Mouse (Mus musculus): ENCODE results near the gene Arhgap40. TPM values are rescaled to one million over a fixed set of nuclear protein-coding genes. Genes with fewer than 3 reads are reported as not detected.

Arhgap40 gene
- total RNA-seq, 2 experiments from 2014 or later = 0.14 TPM; not detected in 1

DNA sequence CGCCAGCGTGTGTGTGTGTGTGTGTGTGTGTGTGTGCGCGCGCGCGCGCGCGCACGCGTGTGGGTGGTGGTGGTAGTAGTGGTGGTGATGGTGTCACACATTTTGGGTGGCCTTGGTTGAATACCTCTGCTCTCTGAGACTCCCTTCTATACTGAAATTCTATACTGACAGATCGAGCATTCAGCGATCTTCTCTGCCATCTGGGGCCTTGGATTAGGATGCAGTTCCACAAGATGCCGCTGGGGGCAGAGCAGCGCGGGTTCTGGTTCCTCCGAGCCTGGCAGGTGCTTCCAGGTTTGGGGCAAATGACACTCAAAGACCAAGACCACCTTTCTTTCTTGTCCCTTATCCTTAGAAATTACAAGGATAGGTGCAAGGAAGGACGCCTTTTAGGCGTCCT lies 43.6 kb downstream of the Arhgap40 start:
- intact Hi-C loops (cut with DNase I) = no loop called here

DNA sequence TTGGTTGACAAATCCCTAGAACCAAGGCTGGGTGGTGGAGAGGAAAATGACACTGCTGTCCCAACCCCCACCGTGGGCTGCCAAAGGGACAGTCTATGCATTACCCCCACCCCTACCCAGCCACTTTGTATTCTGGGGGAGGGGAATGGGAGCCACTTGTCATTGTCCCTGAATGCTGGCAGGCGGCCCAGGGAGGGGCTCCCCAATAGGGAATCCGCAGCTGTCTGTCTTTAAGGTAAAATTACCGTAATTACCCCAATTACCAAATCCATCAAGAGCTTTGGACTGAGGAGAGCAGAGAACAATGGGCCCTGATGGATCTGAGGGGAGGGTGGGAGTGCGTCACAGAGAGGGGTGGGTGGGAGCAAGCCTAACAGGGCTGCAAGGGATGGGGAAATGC lies 44.2 kb downstream of the Arhgap40 start:
- Histone ChIP-seq H3K27ac (no peak overlapping the region), H3K4me3 (no peak overlapping the region)
- no peak for DNase-seq
- intact Hi-C loops (cut with DNase I) = no loop called here
- TF ChIP-seq CTCF (IDR thresholded peaks at IDR 0.05) = no peak

More for the DNA sequence above, 43.6 kb downstream of the Arhgap40 start:
- Histone ChIP-seq H3K27ac (no peak overlapping the region), H3K4me3 (peak overlapping the region; percentile 56)
- DNase-seq = peak; percentile 64
- TF ChIP-seq CTCF (IDR thresholded peaks at IDR 0.05) = peak; percentile 92

DNA sequence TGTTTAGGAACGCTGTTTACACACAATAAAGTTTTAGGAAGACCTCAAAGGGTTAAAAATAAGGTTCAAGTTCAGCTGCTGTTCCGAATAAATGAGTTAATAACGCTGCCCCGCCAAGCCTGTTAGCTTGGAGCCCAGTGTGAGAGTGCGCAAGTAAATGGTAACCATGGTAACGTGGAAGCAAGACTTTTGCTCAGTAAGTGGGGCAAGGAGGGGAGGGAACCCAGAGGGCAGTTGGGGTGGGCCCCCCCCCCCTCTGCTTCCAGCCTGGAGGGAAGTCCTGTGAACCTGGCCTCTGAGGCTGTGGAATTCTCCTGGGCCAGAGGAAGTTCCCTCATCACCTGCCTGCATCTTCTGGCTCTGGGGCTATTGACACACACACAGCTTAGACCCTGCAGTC lies 47.3 kb downstream of the Arhgap40 start:
- Histone ChIP-seq H3K4me3 (no peak overlapping the region), H3K27ac (no peak overlapping the region)
- no peak for TF ChIP-seq CTCF (IDR thresholded peaks at IDR 0.05)
- no peak for DNase-seq
- intact Hi-C loops (cut with DNase I) = no loop called here

DNA sequence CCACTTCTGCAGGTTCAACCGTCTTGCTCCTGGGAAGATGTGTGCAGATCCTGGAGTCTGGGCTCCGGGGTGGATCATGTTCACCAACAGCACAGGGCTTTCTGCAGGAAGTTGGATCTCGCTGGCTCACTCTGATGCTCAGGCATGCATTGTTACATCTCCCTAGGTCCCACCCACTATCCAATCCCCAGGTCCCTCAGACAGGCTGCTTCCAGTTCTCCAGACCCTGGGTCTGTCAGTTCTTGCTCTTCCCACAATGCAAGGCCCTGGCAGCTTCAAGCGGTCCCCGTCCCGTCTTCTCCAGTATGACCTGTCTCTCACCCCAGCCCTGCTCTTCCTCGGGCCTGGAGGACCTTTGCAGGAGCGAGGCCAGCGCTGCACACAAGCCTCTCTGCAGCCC lies 48.2 kb downstream of the Arhgap40 start:
- TF ChIP-seq CTCF (IDR thresholded peaks at IDR 0.05) = no peak
- intact Hi-C loops (cut with DNase I) = no loop called here
- Histone ChIP-seq H3K27ac (no peak overlapping the region), H3K4me3 (no peak overlapping the region)
- no peak for DNase-seq

DNA sequence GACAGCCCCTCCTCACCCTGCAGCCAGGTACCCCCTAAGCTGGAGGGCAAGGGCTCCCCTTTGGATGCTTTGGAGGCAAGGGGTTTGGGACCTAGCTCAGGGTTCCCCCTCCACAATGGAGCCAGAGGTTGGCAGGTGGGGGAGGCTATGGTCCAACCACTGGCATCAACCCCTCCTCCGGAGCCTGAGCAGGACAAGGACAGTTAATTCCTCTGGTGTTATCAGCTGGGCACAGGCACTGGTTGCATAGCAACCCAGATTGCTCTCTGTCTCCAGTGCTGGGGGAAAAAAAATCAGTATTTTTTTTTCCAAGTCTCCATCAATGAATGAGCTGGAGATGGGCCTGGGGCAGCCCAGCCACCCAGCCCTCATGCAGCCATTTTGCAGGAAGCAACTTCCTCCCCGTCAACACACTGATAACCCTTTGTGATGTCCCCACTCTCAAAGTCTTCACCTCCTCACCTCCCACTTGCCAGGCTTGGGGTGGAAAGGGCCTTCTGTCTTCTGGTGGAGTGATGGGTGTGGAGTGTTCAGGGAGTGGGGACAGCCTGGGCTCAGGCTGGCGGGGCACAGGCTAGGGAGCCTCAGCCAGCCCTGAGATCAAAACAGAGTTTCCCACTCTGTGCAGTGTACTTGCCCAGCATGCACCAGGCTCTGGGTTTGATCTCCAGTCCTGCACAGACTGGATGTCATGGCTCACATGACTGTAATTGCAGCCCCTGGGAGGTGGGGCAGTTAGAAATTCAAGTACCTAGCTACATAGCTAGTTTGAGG lies 49.0 kb downstream of the Arhgap40 start:
- H3K27ac ChIP-seq = no peak overlapping the region
- DNase-seq = no peak
- no peak overlapping the region for H3K4me3 ChIP-seq
- no peak for TF ChIP-seq CTCF (IDR thresholded peaks at IDR 0.05)
- intact Hi-C loops (cut with DNase I) = no loop called here

DNA sequence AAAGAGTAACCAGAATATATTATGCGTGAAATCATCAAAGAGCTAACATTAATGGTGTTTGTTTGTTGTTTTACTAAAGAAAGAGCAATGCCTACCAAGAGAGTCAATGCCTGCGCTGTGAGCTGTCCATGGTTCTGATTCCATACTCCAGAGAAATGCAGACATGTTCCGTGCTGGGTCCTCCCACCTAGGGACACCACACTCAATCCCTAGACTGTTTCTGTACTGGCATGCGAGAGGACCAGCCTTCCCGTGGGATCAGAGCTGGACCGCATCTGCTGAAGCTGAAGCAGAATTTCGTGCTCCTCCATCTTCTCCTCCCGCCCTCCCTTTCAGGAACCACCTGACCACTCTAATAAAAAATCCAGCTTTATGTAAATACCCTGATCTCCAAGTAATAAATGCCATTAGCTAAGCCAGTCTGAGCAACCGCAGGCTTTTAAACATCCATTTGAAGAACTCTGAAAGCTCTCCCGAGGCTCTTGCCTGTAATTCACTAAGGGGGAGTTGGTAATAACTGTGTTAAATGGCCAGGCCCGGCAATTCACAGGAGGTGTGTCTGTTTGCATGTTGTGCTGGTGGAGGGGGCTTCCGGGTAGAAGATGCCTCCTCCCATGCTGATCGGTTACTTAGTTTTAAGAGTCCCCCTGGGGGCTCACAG lies 58.0 kb downstream of the Arhgap40 start:
- Histone ChIP-seq H3K27ac (no peak overlapping the region), H3K4me3 (no peak overlapping the region)
- no peak for DNase-seq
- TF ChIP-seq CTCF (IDR thresholded peaks at IDR 0.05) = no peak
- intact Hi-C loops (cut with DNase I) = no loop called here

DNA sequence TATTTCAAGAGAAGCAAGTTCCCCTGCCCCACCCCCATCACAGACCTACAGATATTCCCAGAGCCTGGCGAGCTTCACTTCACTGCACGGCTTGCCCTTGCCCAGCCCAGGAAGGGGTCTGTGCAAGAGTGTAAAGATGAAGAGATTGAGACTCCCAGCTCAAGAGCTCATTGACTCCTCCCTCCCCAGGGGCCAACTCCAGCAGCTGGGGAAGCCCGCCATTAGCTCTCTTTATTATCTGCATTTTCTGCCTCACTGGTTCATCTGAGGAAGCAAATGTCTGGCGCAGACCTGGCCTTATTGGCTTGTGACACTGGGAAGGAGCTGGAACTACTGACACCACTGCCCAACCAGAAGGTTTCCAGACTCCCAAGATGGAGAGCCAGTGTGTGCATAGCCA lies 67.4 kb downstream of the Arhgap40 start:
- DNase-seq = no peak
- Histone ChIP-seq H3K4me3 (no peak overlapping the region), H3K27ac (no peak overlapping the region)
- intact Hi-C loops (cut with DNase I) = no loop called here
- TF ChIP-seq CTCF (IDR thresholded peaks at IDR 0.05) = no peak

DNA sequence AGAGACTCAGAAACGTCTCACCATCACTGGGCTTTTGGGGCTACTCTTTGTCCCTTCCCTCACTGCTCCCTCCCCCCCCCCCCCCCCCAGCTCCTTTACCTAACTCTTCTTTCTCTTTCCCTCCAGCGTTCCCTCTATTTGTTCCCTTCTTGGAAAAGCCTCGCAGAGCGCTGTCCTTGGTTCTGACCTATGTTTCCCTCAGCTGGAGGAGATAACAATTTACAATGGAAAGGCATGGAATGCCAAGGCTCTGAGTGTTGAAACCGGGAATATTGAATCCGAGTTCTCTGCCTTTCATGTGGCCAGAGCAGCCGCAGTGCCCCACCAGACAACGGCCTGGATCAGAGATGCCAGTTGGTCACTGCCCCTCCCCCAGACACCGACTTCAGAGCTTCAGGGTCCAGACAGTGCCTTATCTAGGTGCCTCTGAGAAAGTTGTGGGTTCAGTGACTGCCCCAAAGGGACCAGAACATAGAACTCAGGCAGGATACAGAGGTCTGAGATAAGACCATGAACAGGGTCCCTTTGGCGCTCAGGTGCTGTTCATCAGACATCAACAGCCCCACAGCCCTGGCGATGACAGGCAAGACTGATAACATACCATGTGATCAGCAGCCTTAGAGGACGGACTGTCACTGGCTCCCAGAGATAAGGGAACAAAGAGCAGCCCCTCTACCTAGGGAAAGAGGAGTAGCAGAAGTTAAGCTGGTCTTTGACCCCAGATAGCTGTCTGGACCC lies 72.2 kb downstream of the Arhgap40 start:
- intact Hi-C loops (cut with DNase I) = no loop called here
- TF ChIP-seq CTCF (IDR thresholded peaks at IDR 0.05) = no peak
- DNase-seq = no peak
- no peak overlapping the region for H3K4me3 ChIP-seq
- H3K27ac ChIP-seq = no peak overlapping the region

DNA sequence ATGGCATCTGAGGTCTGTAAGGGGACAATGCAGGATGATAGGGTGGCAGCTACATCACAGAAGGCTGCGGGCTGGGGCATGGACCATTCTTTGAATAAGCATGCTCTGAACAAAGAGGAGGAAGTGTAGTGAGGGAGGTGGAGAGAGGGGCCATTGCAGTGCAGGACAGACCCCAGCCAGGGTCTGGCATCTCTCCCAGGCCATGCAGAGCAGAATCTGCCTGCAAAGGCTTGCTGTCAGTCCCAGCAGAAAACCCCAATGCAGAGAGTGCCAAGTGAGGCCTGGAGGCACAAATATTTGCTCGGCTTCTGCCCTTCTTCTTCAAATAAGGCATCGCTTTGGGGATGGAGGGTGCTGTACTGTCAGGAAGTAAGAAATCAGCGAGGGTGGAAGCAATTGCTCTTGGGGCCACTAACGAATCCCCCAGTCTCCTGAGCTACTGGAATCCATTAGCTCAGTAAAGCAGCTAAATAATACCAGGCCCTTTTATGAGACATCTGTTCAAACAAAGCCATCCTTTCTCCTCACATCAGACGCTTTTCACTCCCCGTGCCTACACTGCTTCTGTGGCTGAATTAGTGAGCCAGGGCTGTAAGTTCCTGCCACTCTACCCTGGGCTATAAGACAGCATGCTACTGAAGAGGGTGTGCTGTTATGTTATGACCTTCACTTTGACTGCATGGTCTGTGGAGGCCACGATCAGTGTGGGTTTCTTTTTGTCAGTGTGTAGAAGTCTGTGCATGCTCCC lies 76.1 kb downstream of the Arhgap40 start:
- DNase-seq = no peak
- no peak for TF ChIP-seq CTCF (IDR thresholded peaks at IDR 0.05)
- Histone ChIP-seq H3K27ac (no peak overlapping the region), H3K4me3 (no peak overlapping the region)
- intact Hi-C loops (cut with DNase I) = no loop called here

DNA sequence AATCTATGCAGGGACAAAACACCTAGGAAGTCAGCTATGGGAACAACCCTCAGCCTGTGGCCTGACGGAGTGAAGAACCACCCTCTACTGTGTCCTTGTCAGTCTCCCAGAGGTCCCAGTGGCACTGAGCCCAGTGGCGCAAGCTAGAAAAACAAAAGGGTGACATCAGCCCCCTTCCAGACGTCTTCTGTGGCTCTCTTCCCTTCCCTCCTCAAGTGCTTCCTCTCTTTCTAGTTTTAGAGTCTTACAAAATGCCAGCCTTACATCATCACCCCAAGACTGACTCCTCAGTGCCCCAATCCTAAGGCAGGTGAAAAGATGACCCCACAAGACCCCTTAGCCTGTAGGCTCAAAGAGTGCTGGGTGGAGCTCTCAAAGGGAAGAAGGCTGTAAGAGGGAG lies 77.9 kb downstream of the Arhgap40 start:
- TF ChIP-seq CTCF (IDR thresholded peaks at IDR 0.05) = no peak
- H3K4me3 ChIP-seq = no peak overlapping the region
- H3K27ac ChIP-seq = no peak overlapping the region
- no peak for DNase-seq
- intact Hi-C loops (cut with DNase I) = no loop called here

DNA sequence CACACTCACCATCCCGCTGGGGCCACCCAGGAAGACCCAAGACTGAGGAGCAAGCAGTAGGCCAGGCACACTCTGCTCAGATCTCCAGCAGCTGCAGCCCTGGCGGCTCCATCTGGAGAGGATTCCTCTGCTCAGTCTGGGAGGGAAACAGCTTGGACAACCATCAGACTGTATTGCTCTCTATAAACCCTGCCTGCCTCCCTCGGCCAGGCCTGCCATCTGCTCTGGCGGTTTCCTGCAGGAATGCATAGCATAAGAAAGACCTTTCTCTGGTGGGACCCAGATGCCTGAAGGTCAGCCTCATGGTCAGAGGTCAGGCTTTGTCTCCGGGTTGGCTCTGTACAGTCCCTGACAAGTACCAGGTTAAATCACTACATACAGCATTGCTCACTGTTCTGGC lies 78.7 kb downstream of the Arhgap40 start:
- Histone ChIP-seq H3K27ac (no peak overlapping the region), H3K4me3 (no peak overlapping the region)
- DNase-seq = no peak
- intact Hi-C loops (cut with DNase I) = no loop called here
- TF ChIP-seq CTCF (IDR thresholded peaks at IDR 0.05) = no peak

DNA sequence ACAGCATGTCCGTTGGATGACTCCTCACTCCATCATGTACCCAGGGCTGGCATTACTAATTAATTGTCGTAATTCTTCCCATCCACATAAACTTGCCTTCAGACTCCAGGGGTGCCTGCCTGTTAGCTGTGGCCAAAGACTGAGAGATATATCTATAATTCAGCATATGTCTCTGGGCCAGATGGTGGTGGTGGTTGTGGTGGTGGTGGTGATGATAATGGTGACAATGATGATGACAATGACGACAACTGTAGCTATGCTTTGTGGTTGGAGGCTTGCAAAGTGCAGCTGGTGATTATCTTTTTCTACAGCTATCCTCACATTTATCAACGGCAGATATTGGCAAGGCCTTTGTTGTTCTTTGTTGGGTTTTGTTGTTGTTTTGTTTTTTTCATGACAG lies 80.8 kb downstream of the Arhgap40 start:
- no peak for DNase-seq
- Histone ChIP-seq H3K27ac (no peak overlapping the region), H3K4me3 (no peak overlapping the region)
- no peak for TF ChIP-seq CTCF (IDR thresholded peaks at IDR 0.05)
- intact Hi-C loops (cut with DNase I) = no loop called here

All from gastrocnemius, adult 2 months (tissue).